ENCODE assay signal across 8 mouse cellular contexts in genomic region chr6:92481690-92481956, GRCm38 (mm10).
DNase-seq lines count a peak whose midpoint lies in the region; ATAC-seq and TF ChIP-seq lines count a peak whose summit lies in the region.

No protein-coding gene starts in this region.

- DNase-seq in heart, adult 9 months (ENCODE audit: low spot score in 2 of 2): no peak
- DNase-seq in hindbrain, embryonic 10.5 days (ENCODE audit: low spot score): no peak
- no peak for DNase-seq in cerebellum, adult 8-10 months
- DNase-seq in right cerebral cortex, postnatal 10 days (ENCODE audit: low spot score in 2 of 2): no peak

- TF ChIP-seq POLR2A in cortical plate, adult 2 months (IDR thresholded peaks at IDR 0.05; ENCODE audit: extremely low read depth, insufficient read depth, low read length): no peak

- no peak for ATAC-seq in heart, embryonic 12.5 days (ENCODE audit: insufficient number of reproducible peaks, low FRiP score)
- no peak for ATAC-seq in midbrain, embryonic 12.5 days (ENCODE audit: low FRiP score, low read depth)
- ATAC-seq in liver, embryonic 12.5 days: no peak

- no peaks in the 10 kb centered on the region for H3K36me3 ChIP-seq in heart, embryonic 12.5 days
- no peaks in the 10 kb centered on the region for H3K36me3 ChIP-seq in hindbrain, embryonic 10.5 days
- H3K36me3 ChIP-seq in midbrain, embryonic 12.5 days: no peaks in the 10 kb centered on the region
- no peaks in the 10 kb centered on the region for H3K36me3 ChIP-seq in liver, embryonic 12.5 days

- peaks cover 28% of the 10 kb centered on the region for H3K4me1 ChIP-seq in heart, embryonic 12.5 days (replicated peaks)
- H3K4me1 ChIP-seq in cortical plate, adult 2 months (ENCODE audit: control insufficient read depth, insufficient read depth, low read length): peaks cover 4% of the 10 kb centered on the region; the same call in 1 of the 2 replicates
- H3K4me1 ChIP-seq in hindbrain, embryonic 10.5 days (replicated peaks): peaks cover 36% of the 10 kb centered on the region
- H3K4me1 ChIP-seq in midbrain, embryonic 12.5 days: peaks cover 23% of the 10 kb centered on the region
- 0 out of 2 replicates have a peak, but pooled peaks cover 3% of the 10 kb centered on the region for H3K4me1 ChIP-seq in liver, embryonic 12.5 days

- no peak overlapping the region for H3K9ac ChIP-seq in heart, embryonic 12.5 days
- H3K9ac ChIP-seq in midbrain, embryonic 12.5 days (replicated peaks): no peak overlapping the region
- no peak overlapping the region for H3K9ac ChIP-seq in liver, embryonic 12.5 days

- WGBS in heart, embryonic 12.5 days: 4% methylated on average over 1 of the region's 1 CpGs
- 8% methylated on average over 1 of the region's 1 CpGs for WGBS in hindbrain, embryonic 10.5 days
- 4% methylated on average over 1 of the region's 1 CpGs for WGBS in midbrain, embryonic 12.5 days
- WGBS in liver, embryonic 12.5 days (ENCODE audit: insufficient replicate concordance): 6% methylated on average over 1 of the region's 1 CpGs

- TF ChIP-seq CTCF in cortical plate, adult 2 months (IDR thresholded peaks at IDR 0.05; ENCODE audit: extremely low read depth, insufficient read depth, low read length): no peak

- peak overlapping the region; percentile 87 for H3K4me2 ChIP-seq in heart, embryonic 12.5 days
- peak overlapping the region; percentile 55 for H3K4me2 ChIP-seq in midbrain, embryonic 12.5 days (replicated peaks)
- no peak overlapping the region for H3K4me2 ChIP-seq in liver, embryonic 12.5 days

- no peaks in the 10 kb centered on the region for H3K9me3 ChIP-seq in heart, embryonic 12.5 days (replicated peaks)
- H3K9me3 ChIP-seq in hindbrain, embryonic 10.5 days: no peaks in the 10 kb centered on the region
- H3K9me3 ChIP-seq in midbrain, embryonic 12.5 days: no peaks in the 10 kb centered on the region
- no peaks in the 10 kb centered on the region for H3K9me3 ChIP-seq in liver, embryonic 12.5 days (replicated peaks)

- H3K27me3 ChIP-seq in heart, embryonic 12.5 days (replicated peaks): no peaks in the 10 kb centered on the region
- no peaks in the 10 kb centered on the region for H3K27me3 ChIP-seq in hindbrain, embryonic 10.5 days (ENCODE audit: insufficient read depth, poor library complexity, severe bottlenecking)
- no peaks in the 10 kb centered on the region for H3K27me3 ChIP-seq in midbrain, embryonic 12.5 days
- H3K27me3 ChIP-seq in liver, embryonic 12.5 days (replicated peaks): peaks cover 18% of the 10 kb centered on the region

- H3K27ac ChIP-seq in heart, embryonic 12.5 days (ENCODE audit: poor library complexity, severe bottlenecking): peak overlapping the region; percentile 21
- peak overlapping the region; percentile 51 for H3K27ac ChIP-seq in cortical plate, adult 2 months (ENCODE audit: insufficient read depth, low read length)
- H3K27ac ChIP-seq in hindbrain, embryonic 10.5 days: peak overlapping the region; percentile 82
- H3K27ac ChIP-seq in midbrain, embryonic 12.5 days (replicated peaks): peak overlapping the region; percentile 79
- H3K27ac ChIP-seq in liver, embryonic 12.5 days: no peak overlapping the region

- H3K4me3 ChIP-seq in heart, embryonic 12.5 days: peak overlapping the region; percentile 72
- H3K4me3 ChIP-seq in cortical plate, adult 2 months (ENCODE audit: insufficient read depth, low read length): peak overlapping the region; percentile 74; the same call in 1 of the 2 replicates
- H3K4me3 ChIP-seq in hindbrain, embryonic 10.5 days: peak overlapping the region; percentile 63
- H3K4me3 ChIP-seq in midbrain, embryonic 12.5 days: peak overlapping the region; percentile 47; the same call in 1 of the 2 replicates
- H3K4me3 ChIP-seq in liver, embryonic 12.5 days: no peak overlapping the region
